Mouse (Mus musculus) bone marrow macrophage, adult 2 months (primary cell): Measurements from ENCODE around the gene Gm49321. TPM values are rescaled to one million over a fixed set of nuclear protein-coding genes. Genes with fewer than 3 reads are reported as not detected.

Experiments used
- H3K27ac ChIP-seq: 2 replicates; pipeline ENCODE4 v1.5.1; 2012; ENCODE audit warnings: low read depth, low read length; ENCODE audit not compliant: insufficient read depth
- H3K4me1 ChIP-seq: 2 replicates; pipeline ENCODE4 v1.6.1; 2012; ENCODE audit warnings: low read length; ENCODE audit not compliant: control insufficient read depth, insufficient read depth
- H3K4me3 ChIP-seq: 2 replicates; pipeline ENCODE4 v1.5.1; 2012; ENCODE audit warnings: mild to moderate bottlenecking, low read length, moderate library complexity; ENCODE audit not compliant: insufficient read depth
- CTCF ChIP-seq: IDR thresholded peaks from 2 replicates; pipeline ENCODE4 v1.5.1; 2012; ENCODE audit warnings: low read depth, mild to moderate bottlenecking, low read length, moderate library complexity
- POLR2A ChIP-seq: IDR thresholded peaks from 2 replicates; pipeline ENCODE4 v1.6.1; 2012; ENCODE audit warnings: mild to moderate bottlenecking, low read depth, low read length, borderline replicate concordance
- polyA plus RNA-seq: library from polyadenylated mRNA; stranded (reverse); fragments of >200 nt; gene quantifications from 2 replicates; pipeline ENCODE4 v1.2.4, GENCODE M21; 2012; ENCODE audit not compliant: missing spikeins, insufficient read depth, insufficient read length

The Gm49321 gene
- polyA plus RNA-seq, 1 experiment, result 6.1 TPM

DNA sequence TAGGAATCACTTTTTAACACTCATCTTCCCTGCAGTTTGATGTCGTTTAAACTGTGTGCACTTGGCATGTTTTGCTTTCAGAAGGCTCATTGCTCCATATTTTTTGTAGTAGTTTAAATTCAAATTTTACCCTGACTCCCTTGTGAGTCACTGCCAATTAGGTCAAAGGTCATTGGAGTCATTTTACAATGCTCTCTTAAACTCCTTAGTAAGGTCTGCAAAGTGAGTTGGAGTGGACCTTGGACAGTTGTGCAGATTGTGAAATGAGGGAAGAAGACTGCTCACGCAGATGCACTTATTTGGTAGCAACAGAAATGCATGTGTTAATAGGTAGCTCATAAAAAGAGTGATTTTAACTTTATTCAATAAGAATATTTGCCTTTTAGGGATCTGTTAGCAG, 32.4 kb upstream of the Gm49321 start:
- no peak for TF ChIP-seq CTCF

DNA sequence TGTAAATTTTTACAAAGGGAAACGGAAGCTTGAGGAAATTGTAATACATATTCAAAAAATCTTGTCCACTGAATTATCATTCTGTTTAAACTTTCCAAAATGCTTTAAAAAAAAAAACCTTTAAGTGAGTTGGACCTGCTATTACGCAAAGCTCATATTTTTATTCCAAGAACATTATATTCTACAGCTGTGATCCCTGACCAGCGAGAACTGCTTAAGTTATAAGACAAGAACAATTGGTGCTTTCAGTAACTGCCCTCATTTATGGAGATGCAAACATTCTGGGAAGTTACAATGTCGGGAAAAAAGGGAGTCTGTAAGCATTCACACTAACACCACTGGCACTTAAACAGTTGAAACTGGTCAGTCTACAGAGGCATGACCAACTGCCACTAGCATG, 31.9 kb upstream of the Gm49321 start:
- H3K4me3 ChIP-seq, result no peak overlapping the region
- H3K4me1 ChIP-seq, result peaks cover 22% of the 10 kb centered on the region
- TF ChIP-seq POLR2A, result no peak
- TF ChIP-seq CTCF, result no peak
- H3K27ac ChIP-seq, result no peak overlapping the region

More for the DNA sequence above, 32.4 kb upstream of the Gm49321 start:
- Histone ChIP-seq H3K4me1 (peaks cover 19% of the 10 kb centered on the region), H3K4me3 (no peak overlapping the region), H3K27ac (no peak overlapping the region)

DNA sequence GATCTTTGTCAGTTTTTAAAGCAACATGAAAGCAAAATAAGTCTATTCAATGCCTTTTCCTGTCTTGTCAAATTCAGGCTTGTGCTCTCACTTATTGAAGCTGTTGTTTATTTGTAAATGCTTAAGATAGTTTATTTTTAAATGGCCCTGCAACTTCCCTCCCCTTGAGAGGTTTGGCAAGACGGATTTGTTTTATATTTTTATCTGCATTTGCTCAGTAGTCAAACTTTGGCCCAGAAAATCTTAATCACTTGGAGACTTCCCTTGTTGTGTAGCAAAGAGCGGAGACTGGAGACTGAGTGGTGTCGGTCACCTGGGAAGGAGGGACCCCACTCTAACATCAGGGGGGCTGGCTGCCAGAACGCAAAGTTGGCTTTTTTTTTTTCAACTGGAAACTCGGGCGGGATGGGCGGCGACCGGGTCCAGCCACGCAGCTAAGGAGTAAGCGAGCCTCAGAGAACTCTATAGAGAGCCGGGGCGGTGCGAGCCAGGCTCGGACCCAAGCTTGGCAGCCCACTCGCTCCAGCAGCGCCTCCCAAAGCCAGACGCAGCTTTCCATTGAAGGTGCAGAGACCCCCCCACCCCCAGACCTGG, 30.3 kb upstream of the Gm49321 start:
- H3K4me3 ChIP-seq, result peak overlapping the region; percentile 66
- H3K27ac ChIP-seq, result peak overlapping the region; percentile 66
- no peak for TF ChIP-seq POLR2A
- H3K4me1 ChIP-seq, result peaks cover 13% of the 10 kb centered on the region

DNA sequence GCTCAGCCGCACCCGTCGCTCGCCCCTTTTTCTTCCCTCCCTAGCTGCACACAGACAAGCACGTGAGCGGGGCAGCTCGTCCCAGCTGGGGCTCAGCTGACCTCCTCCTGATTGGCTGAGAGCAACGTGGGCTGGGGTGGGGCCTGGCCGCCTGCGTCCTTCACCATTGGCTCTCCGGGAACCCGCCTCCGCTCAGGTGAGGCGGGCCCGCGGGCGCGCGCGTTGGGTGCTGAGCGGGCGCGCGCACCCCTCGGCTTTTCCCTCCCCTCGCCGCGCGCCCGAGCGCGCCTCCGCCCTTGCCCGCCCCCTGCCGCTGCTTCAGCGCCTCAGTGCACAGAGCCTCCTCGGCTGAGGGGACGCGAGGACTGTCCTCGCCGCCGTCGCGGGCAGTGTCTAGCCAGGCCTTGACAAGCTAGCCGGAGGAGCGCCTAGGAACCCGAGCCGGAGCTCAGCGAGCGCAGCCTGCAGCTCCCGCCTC, 29.7 kb upstream of the Gm49321 start:
- Histone ChIP-seq H3K27ac (peak overlapping the region; percentile 86), H3K4me1 (peaks cover 13% of the 10 kb centered on the region), H3K4me3 (peak overlapping the region; percentile 98)
- TF ChIP-seq CTCF (no peak), POLR2A (peak; percentile 89; the same call in 1 of the 2 replicates)

DNA sequence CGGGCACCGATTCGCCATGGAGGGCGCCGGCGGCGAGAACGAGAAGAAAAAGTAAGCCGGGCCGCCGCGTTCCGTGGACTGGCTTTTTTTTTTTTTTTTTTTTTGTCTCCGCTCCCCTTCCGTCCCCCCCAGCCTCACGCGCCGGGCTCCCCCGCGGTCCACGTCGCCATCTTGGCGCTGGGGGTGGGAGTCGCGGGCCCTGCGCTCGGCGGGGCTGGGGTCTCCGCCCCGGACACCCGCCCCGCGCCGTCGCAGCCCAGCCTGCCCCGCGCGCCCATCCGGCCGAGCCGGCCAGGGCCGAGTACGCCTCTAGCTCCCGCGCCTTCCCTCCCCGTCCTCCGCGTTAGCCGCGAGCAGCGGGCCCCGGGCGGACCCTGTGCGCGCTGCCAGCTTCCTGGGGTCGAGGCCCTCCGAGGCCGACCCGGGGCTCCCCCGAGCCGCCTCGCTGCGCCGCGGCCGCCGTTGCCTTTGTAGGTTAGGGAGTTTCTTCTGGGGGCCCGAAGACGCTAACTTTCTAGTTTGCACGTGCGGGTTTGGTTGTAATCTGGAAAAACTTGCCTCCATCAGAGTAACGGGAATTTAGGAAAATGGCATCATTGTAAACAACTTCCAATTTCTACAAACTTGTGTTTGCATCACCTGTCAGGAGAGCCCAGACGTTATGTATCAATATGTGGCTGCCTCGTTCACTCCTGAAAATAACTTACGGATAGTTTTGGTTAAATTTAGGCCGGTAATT, 29.0 kb upstream of the Gm49321 start:
- Histone ChIP-seq H3K4me1 (peaks cover 13% of the 10 kb centered on the region), H3K27ac (peak overlapping the region; percentile 86), H3K4me3 (peak overlapping the region; percentile 98)
- TF ChIP-seq POLR2A, result no peak
- no peak for TF ChIP-seq CTCF

DNA sequence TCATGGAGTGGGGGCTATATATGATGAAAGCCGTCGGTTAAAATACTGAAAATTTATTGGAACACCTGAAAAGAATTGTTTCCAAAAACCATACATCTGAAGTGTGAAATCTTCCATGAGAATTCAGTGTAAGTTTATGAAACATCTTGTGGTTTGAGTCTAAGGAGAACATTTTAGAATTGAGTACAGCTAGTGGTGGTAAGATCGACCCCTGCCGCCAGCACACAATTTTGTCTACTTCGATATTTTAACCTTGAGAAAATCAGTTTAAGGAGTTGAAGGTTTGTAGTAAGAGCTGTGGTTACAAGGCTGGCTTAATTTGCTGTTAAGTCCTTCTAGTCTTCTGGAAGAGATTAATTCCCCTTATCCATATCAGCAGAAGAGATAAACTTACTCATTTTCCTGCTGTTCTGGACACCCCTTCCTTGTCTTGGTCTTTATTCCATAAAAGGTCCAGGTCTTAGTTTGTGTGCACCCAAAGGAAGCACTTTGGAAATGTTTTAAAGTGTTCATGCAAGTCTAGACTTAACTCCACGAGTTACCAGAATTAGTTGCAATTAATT, 28.4 kb upstream of the Gm49321 start:
- peaks cover 13% of the 10 kb centered on the region for H3K4me1 ChIP-seq
- no peak for TF ChIP-seq CTCF
- TF ChIP-seq POLR2A, result no peak
- no peak overlapping the region for H3K27ac ChIP-seq
- peak overlapping the region; percentile 98 for H3K4me3 ChIP-seq

DNA sequence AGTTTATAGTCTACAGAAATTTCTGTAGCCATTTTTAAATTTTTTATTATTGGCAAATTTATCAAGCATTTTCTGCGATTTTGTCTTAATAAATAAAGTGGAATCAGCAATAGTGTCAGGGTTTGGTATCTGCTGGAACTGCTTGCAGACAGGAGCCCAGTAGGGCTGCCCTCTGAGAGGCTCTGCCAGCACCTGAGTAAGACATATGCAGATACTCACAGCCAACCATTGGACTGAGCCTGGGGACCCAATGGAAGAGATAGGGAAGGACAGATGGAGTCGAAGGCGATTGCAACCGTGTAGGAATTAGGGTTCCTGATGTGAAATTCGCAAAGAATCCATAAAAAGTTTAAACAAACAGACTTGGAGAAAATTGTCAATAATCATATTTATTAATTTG, 19.0 kb upstream of the Gm49321 start:
- no peak overlapping the region for H3K27ac ChIP-seq
- TF ChIP-seq CTCF, result no peak
- H3K4me1 ChIP-seq, result peaks cover 6% of the 10 kb centered on the region
- H3K4me3 ChIP-seq, result no peak overlapping the region

DNA sequence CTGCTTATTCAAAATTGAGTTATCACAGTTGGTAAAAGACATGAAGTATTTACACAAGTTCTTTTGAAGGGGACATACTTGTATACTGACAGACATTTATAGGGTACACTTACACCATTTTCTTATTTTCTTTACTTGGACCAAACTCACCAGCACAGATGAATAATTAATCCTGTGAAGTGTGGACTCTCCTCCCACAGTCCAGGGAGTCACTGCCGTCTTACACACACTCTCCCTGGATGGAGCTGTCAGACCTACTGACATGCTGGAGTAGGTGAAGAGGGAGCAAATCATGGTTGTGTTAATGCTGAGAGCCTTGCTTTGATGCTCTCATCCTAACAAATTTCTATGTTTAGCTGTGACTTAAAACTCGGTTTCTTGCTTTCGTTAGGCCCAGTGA, 7.2 kb upstream of the Gm49321 start:
- TF ChIP-seq CTCF, result no peak
- no peak for TF ChIP-seq POLR2A

DNA sequence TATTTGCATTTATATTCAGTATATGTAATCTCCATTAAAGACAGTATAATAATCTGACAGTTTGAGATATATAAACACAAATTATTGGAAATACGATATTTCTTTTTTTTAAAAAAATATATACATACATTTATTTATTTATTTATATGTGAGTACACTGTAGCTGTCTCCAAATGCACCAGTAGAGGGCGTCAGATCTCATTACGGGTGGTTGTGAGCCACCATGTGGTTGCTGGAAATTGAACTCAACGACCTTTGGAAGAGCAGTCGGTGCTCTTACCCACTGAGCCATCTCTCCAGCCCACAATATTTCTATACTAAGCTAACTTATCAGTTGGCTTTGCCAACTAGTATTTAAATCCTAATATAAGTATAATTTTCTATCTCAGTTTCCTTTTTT, 6.2 kb upstream of the Gm49321 start:
- Histone ChIP-seq H3K4me1 (peaks cover 2% of the 10 kb centered on the region; the same call in 1 of the 2 replicates), H3K4me3 (no peak overlapping the region)
- TF ChIP-seq CTCF, result no peak
- TF ChIP-seq POLR2A, result no peak

More for the DNA sequence above, 7.2 kb upstream of the Gm49321 start:
- peaks cover 2% of the 10 kb centered on the region; the same call in 1 of the 2 replicates for H3K4me1 ChIP-seq
- no peak overlapping the region for H3K4me3 ChIP-seq
- H3K27ac ChIP-seq, result no peak overlapping the region

DNA sequence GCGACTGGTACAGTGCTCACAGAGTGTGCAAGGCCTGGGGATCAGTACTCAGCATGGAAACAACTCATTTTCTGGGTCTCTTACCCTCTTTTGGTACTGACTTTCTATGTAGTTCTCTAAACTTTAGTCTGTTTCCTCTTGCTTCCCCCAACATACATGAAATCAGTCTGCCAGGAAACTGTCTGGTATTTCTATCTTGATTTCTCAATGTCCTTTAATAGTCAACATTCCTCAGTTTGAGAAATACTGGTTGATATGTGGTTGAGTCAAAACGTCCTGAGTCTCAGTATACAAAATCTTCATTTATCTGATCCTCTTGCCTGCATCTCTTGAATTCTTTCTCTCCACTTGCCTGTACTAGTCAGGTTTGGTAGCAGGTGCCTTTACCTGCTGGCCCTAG, 2.9 kb upstream of the Gm49321 start:
- H3K4me3 ChIP-seq, result no peak overlapping the region
- H3K27ac ChIP-seq, result no peak overlapping the region
- peaks cover 2% of the 10 kb centered on the region; the same call in 1 of the 2 replicates for H3K4me1 ChIP-seq
- TF ChIP-seq CTCF (no peak), POLR2A (no peak)

More for the DNA sequence above, 6.2 kb upstream of the Gm49321 start:
- H3K27ac ChIP-seq, result no peak overlapping the region
